Comparison of ENCODE assay signal across 30 mouse cellular contexts in the genomic region with DNA sequence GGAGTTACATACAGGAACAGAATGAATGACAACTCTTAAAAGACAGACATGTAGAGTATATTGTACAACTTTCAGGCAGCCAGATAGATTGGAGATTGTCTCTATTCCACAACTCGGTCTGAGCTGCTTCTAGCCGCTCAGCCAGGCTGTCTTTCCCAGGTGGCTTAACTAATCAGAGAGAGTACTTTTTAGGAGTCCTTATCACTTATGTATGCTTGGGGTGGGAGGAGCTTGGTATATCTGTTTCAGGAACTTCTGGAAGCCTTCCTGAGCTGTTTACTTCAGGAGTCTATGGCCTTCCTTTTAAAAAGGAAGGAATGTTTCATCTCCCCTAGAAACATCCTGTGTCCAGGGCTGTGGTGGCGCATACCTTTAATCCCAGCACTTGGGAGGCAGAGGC. TPM values are rescaled to one million over a fixed set of nuclear protein-coding genes. Genes with fewer than 3 reads are reported as not detected.
"Had no signal": no experiment of that assay in that cellular context is flagged by ENCODE, and none has a peak within 500 bp of the region (broad histone marks: within the 10 kb centered on the region; RNA-seq: fewer than 3 reads in every experiment).

No protein-coding gene starts in this region.

- H3K4me1 ChIP-seq: lung, embryonic 15.5 days; midbrain, embryonic 10.5 days; midbrain, embryonic 13.5 days; neural tube, embryonic 13.5 days had no signal

- H3K27ac ChIP-seq: kidney, postnatal 0 days; layer of hippocampus, adult 2 months; lung, embryonic 15.5 days; midbrain, embryonic 10.5 days; midbrain, embryonic 13.5 days; neural tube, embryonic 13.5 days had no signal

- H3K27me3 ChIP-seq: lung, embryonic 15.5 days; megakaryocyte, embryonic 14.5 days; midbrain, embryonic 13.5 days; neural tube, embryonic 13.5 days had no signal

- ATAC-seq: intestine, postnatal 0 days; midbrain, embryonic 13.5 days; midbrain, embryonic 16.5 days had no signal

- H3K4me3 ChIP-seq: layer of hippocampus, adult 2 months; lung, embryonic 15.5 days; megakaryocyte, embryonic 14.5 days; midbrain, embryonic 10.5 days; midbrain, embryonic 13.5 days; myocyte; neural tube, embryonic 13.5 days had no signal

- H3K4me2 ChIP-seq: lung, embryonic 15.5 days; midbrain, embryonic 13.5 days; neural tube, embryonic 13.5 days had no signal

- H3K9ac ChIP-seq: lung, embryonic 15.5 days; midbrain, embryonic 13.5 days; neural tube, embryonic 13.5 days had no signal

- H3K9me3 ChIP-seq: lung, embryonic 15.5 days; megakaryocyte, embryonic 14.5 days; midbrain, embryonic 10.5 days; midbrain, embryonic 13.5 days; neural tube, embryonic 13.5 days had no signal

- DNase-seq: kidney, adult 2 months; kidney, postnatal 25 days; layer of hippocampus, adult 9-11 months; lung, adult 18-20 months; lung, postnatal 10 days; lung, postnatal 36 days; thymus, adult 2 months; thymus, postnatal 14 days; thymus, postnatal 4 days had no signal

RNA-seq across cellular contexts. Expression of a gene that starts 12.3 kb away (rescaled TPM):
- total RNA-seq: layer of hippocampus, adult 2 months; layer of hippocampus, postnatal 25 days; left cerebral cortex, adult 18-20 months; left cerebral cortex, postnatal 10 days; neutrophil, adult 5-6 weeks had no signal
- polyA plus RNA-seq: intestine, postnatal 0 days; kidney, postnatal 0 days; large intestine, adult 2 months; limb, embryonic 11.5 days; lung, embryonic 15.5 days; midbrain, embryonic 13.5 days; myocyte; small intestine, adult 2 months; spleen, adult 2 months; stomach, embryonic 16.5 days; thymus, adult 2 months had no signal

RNA-seq across cellular contexts. Expression of a gene that starts 38.8 kb away (rescaled TPM):
- total RNA-seq: layer of hippocampus, adult 2 months; layer of hippocampus, postnatal 25 days; left cerebral cortex, adult 18-20 months; left cerebral cortex, postnatal 10 days; left cerebral cortex, postnatal 36 days; neutrophil, adult 5-6 weeks had no signal
- polyA plus RNA-seq: intestine, postnatal 0 days; kidney, embryonic 14.5 days; kidney, postnatal 0 days; limb, embryonic 11.5 days; lung, embryonic 15.5 days; midbrain, embryonic 10.5 days; midbrain, embryonic 13.5 days; midbrain, embryonic 16.5 days; myocyte; neural tube, embryonic 13.5 days; stomach, embryonic 16.5 days had no signal
